Mouse (Mus musculus) CH12.LX (cell line): ENCODE results near the gene Rbbp6.

Experiments used
- E2F4 ChIP-seq: IDR thresholded peaks from 2 replicates; pipeline ENCODE4 v1.6.1; 2011; ENCODE audit warnings: low read depth, low read length, improper control_type of control experiment; ENCODE audit not compliant: insufficient replicate concordance
- MEF2A ChIP-seq: IDR thresholded peaks from 2 replicates; pipeline ENCODE4 v1.6.1; 2014; ENCODE audit warnings: low read depth, mild to moderate bottlenecking, inconsistent platforms, low read length, improper control_type of control experiment, borderline replicate concordance

DNA sequence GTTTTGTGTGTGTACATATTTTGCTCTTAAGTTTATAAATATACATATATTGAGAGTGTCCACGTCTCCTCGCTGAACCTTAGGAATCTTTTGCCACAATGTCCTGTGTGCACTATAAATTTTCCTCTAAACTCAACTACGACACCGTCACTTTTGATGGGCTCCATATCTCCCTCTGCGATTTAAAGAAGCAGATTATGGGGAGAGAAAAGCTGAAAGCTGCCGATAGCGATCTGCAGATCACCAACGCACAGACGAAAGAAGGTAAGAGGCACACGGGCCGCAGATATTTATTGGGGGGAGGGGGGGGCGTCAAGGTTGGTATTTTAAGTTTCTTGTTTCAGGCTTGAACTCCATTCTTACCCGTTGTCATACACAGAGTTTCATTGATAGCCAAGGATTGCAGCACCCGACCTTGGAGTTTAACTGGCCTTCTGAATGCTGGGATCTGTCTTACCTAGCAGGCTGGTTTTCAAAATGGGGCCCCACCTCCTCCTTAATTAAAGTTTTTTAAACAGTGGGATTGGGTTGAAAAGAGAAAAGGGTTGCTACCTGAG lies 5.5 kb downstream of the Rbbp6 start:
- TF ChIP-seq MEF2A = no peak
- no peak for TF ChIP-seq E2F4
